Mouse (Mus musculus) layer of hippocampus, adult 9-10 months (tissue): Measurements from ENCODE around the gene Arf5.

Experiments used
- DNase-seq: peaks from one replicate; pipeline ENCODE4 v3.0.0; 2022; ENCODE audit warnings: low spot score

The Arf5 gene

GRCm38 (mm10) chr6:28428290-28428689 lies 4.9 kb downstream of the Arf5 start, which contains the start of gene Gcc1:
Gcc1 (minus strand) TSS chr6:28428390.
- DNase-seq = no peak

GRCm38 (mm10) chr6:28429870-28430269 lies 6.5 kb downstream of the Arf5 start:
- no peak for DNase-seq

DNA sequence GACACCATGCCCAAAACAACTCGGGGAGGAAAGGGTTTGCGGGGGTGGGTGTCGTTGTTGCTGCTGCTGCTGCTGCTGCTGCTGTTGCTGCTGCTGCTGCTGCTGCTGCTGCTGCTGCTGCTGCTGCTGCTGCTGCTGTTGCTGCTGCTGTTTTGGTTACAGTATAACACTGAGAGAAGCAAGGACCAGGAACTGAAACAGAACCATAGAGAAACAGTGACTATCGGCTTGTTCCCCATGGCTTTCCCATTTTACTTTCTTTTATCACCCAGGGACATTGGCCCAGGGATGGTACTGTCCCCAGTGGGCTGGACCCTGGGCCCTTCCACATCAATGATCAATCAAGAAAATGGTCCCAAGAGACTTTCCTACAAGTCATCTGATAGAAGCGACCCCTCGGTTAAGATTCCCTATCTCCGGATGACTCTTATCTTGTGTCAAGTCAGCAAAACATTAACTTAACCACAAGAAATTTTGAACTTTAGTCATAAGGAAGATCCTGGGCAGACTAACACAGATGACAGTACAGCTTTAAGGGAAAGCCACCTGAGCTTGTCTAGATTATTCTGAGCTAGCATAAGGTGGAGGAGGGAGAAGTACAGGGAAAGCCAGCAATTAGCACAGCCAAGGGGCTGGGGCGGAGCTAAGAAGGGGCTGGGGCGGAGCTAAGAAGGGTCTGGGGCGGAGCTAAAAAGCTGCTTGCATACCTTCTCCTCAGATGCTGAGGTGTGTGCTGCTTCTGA lies 7.6 kb downstream of the Arf5 start:
- no peak for DNase-seq

DNA sequence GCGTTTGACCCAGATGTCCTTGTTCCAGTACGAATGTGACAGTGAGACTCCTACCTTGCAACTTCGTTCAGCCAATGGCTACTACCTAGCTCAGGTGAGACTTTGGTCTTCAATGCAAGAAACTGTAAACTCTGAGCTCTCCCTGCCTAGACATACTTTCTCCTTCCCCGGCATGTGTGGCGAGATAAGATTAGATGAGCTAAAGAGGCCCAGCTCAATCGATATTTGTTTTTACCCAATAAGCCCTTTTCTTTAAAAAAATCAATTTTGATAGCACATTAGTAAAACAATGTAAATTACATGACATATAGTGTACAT lies 8.1 kb downstream of the Arf5 start:
- DNase-seq = no peak

DNA sequence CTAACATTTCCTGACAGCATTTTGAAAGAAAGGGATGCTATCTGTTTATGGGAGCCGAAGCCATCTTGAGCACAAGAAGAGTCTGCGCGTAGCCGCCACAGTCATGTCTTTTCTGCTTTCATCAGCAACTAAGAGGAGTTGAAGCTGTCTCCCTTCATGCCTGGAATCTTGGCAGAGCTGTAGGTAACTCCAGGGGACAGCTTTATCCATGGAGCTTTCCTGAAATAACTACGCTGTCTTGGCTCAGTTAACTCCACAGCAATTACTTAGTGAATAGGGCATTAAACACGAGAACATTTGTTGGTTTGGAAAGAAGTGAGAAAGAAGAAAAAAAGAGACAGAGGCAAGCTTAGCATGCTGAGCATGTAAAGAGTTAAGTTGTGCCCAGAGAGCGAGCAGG lies 24.6 kb downstream of the Arf5 start:
- no peak for DNase-seq

GRCm38 (mm10) chr6:28449253-28449652 lies 25.9 kb downstream of the Arf5 start, which contains the start of gene Pax4:
Pax4 (minus strand) TSS chr6:28449353.
- DNase-seq = no peak

DNA sequence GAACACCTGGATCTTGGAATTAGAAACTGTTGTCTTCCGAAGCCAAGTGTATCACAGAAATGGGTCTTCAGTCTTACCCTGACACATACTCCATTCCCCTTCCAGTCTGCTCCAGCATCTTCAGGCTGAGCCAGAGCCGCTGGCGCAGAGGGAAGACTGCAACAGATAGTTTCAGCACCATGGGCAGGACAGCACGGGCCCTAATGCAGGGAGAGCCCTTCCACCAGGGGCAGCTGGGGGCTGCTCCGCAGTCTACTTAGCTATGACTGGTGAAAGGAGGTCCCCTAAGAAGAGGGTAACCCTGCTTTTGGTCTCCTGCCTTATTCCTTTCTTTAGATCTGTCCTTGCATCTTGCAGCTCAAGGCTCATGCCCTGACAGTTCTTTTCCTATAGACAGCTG lies 27.1 kb downstream of the Arf5 start:
- DNase-seq = no peak

DNA sequence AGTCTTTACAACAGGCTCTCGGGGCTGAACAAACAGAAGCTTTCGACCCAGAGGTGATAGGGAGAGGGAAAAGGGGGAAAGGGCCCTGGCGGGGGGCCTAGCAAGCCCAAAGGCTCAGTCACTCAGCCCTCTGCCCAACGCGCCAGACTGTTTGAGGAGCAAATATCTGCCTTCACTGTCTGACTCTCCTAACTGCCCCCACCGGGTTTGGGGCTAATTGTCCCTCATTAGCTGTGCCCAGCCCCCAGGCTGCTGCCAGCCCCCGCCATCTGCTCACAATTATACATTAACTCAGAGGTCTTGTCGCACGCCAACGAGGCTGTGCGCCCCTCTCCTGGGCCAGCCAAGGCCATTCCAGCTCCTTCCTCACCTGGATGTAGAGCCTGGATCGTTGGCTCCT lies 27.6 kb downstream of the Arf5 start:
- no peak for DNase-seq

- DNase-seq = no peak
These were observed 35.9 kb downstream of the Arf5 start for GRCm38 (mm10) chr6:28459221-28459668.

GRCm38 (mm10) chr6:28460534-28460933 lies 37.2 kb downstream of the Arf5 start:
- peak; percentile 20 for DNase-seq

DNA sequence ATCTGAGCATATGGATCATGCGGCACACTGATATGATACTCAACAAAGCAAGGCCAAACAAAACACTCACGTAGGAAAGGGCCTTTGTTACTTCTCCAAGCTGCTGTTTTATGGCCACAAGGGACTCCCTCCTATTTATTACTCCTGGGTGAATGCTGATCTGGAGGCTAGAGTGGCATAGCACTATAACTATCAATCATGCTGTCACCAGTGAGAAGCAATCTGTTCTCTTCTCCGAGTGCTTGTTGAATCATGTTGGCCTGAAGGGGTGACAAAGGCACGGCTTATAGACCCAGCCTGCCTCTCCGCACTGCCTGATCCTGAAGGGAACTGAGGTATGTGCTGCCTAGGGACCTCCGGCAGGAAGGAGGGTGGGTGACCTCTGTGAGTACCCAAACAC lies 41.3 kb downstream of the Arf5 start:
- DNase-seq = no peak

DNA sequence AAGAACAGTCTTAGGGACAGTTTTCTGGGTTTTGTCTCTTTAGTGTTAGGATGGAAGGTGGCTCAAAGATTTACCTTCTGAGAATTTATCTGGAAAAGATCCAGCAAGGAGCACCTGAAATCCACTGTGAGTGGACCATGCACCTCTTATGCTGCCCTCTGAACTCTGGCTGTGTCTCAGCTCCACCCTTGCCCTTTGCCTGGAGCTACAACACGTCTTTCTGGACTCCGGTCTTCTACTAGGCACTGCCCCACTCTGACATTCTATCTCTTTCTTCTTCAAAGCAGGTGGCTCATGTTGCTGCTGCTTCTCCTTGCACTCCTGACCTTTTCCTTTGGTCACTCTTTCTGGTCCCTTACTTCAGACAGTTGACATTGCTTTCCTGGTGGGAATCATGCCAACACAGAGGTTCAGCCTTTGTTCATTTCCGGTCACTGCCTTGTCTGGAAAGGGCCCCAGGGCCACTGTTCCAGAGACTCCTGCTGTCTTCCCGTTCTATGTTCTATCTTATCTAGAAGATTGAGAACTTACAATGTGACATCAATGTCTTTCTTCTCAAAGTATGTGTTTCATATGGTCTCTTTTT lies 46.8 kb downstream of the Arf5 start:
- no peak for DNase-seq

DNA sequence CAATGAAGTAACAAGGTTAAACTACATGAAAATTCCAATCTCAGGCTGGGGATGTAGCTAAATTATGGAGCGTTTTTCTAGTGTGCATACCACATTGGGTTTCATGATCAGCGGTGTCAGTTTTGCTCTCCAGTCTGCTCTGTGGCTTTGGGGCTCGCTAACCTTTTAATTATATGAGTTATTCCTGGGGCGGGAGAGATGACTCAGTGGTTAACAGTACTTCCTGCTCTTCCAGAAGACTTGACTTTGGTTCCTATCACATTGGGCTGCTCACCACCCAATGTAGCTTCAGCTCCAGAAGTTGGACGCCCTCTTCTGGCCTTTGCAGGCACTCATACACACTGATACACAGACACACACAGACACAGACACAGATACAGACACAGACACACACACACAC lies 47.3 kb downstream of the Arf5 start:
- no peak for DNase-seq

DNA sequence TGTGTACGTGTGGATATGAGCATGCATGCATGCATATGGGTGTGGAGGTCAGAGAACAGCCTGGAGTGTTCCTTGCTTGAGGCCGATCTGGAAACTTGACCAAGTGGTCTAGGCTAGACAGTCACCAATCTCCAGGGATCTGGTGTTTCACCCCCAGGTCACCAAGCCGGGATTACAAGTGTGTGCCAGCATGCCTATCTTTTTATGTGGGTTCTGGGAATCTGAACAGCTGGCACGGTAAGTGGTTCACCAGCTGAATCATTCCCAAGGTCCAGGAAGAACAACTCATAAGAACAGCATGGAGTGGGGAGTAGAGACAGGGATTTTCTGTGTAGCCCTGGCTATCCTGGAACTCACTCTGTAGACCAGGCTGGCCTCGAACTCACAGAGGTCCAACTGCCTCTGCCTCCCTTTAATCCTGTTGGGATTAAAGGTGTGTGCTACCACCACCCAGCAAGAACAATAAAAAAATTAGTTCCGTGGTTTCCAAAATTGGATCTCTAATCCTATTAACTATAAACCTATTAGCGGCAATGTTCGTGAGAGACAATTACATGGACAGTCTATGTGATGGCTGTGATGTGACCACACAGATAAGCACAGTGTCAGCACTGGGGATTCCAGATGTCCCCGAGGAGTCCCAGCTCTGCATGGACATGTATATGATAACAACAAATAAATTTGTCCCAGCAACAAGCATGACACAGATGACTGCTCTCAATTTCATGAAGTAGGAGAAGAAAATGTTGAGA lies 48.1 kb downstream of the Arf5 start:
- no peak for DNase-seq

DNA sequence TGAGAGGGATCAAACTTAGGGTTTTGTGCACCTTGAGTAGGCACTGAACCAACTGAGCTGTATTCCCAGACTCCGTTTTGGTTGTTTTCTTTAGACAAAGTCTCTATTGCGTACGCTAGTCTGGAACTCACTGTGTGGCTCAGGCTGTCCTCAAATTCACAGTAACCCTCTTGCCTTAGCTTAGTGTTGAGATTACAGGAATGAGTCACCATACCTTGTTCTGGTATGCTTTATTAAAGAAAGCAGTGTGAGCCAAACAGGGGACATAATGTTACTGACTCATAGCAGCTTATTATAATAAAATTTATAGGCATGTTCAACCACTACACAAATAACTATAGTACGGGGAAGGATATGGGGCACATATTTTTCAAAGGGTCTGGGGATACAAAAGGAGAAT lies 50.9 kb downstream of the Arf5 start:
- no peak for DNase-seq

DNA sequence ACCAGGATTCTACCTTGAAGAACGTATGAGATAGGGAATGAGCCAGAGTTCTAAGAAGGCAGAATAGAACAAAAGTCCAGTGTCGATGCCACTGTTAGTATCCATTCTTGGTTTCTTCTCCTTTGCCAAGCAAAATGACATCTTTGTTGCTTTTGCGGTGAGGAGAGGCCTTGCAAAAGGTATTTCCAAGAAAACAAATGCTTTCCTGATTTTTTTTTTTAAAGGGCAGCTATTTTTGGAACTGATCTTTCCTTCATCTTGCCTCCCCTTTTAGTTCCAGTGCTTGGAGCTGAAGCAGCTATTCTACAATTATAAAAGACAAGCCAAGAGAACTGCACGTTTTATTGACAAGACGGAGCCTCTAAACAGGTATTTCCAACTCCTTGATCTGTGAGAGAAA lies 51.5 kb downstream of the Arf5 start, which contains the start of gene Snd1:
TSS of gene Snd1 (plus strand) at position 301 of the 400 bp plus-strand sequence.
- no peak for DNase-seq
